Mouse (Mus musculus) spleen, adult 2 months (tissue): ENCODE data around the gene Cenpo. TPM values are rescaled to one million over a fixed set of nuclear protein-coding genes. Genes with fewer than 3 reads are reported as not detected.

Experiments used
- DNase-seq, 2 experiments: peaks; one replicate each; pipeline versions ENCODE4 v3.0.0 to v3.0.0-alpha.2; 2012 to 2021; ENCODE audit warnings: low spot score in 2 of 2, low read depth in 1 of 2
- H3K27ac ChIP-seq: fragments of 200-500 bp; 2 replicates; pipeline ENCODE4 v1.5.1; 2012; ENCODE audit warnings: low read length, inconsistent platforms; ENCODE audit not compliant: insufficient read depth
- H3K27me3 ChIP-seq: fragments of 200-500 bp; 2 replicates; pipeline ENCODE4 v1.6.1; 2012; ENCODE audit warnings: mild to moderate bottlenecking, moderate library complexity, low read length, inconsistent platforms; ENCODE audit not compliant: control insufficient read depth, insufficient read depth
- H3K36me3 ChIP-seq: fragments of 200-500 bp; 2 replicates; pipeline ENCODE4 v1.6.1; 2012; ENCODE audit warnings: mild to moderate bottlenecking, low read length, inconsistent platforms; ENCODE audit not compliant: control insufficient read depth, insufficient read depth
- H3K4me1 ChIP-seq: fragments of 200-500 bp; 2 replicates; pipeline ENCODE4 v1.6.1; 2011; ENCODE audit warnings: inconsistent platforms; ENCODE audit not compliant: control insufficient read depth, insufficient read depth, insufficient read length
- H3K4me3 ChIP-seq: fragments of 200-500 bp; 2 replicates; pipeline ENCODE4 v1.5.1; 2011; ENCODE audit warnings: mild to moderate bottlenecking, inconsistent platforms; ENCODE audit not compliant: insufficient read depth, insufficient read length; ENCODE audit errors: extremely low read depth
- CTCF ChIP-seq: fragments of 200-500 bp; IDR thresholded peaks from 2 replicates; pipeline ENCODE4 v1.5.1; 2011; ENCODE audit warnings: mild to moderate bottlenecking, inconsistent platforms; ENCODE audit not compliant: insufficient read depth, insufficient read length, insufficient replicate concordance; ENCODE audit errors: extremely low read depth
- POLR2A ChIP-seq: fragments of 200-500 bp; IDR thresholded peaks from 2 replicates; pipeline ENCODE4 v1.6.1; 2011; ENCODE audit warnings: low read depth, low read length, inconsistent platforms
- WGBS: fragments of 180-500 bp; shearing (Covaris S2); methylation state at CpG from one replicate; pipeline ENCODE4 v1.1.7; 2018; 5-methylcytosine and 5-hydroxymethylcytosine counted together
- polyA plus RNA-seq: library from polyadenylated mRNA; depleted of rRNA; stranded (reverse); fragments of >200 nt; gene quantifications from 2 replicates; pipeline ENCODE4 v1.2.3, GENCODE M21; 2012

Cenpo gene
- polyA plus RNA-seq, 1 experiment = 10.6 TPM

DNA sequence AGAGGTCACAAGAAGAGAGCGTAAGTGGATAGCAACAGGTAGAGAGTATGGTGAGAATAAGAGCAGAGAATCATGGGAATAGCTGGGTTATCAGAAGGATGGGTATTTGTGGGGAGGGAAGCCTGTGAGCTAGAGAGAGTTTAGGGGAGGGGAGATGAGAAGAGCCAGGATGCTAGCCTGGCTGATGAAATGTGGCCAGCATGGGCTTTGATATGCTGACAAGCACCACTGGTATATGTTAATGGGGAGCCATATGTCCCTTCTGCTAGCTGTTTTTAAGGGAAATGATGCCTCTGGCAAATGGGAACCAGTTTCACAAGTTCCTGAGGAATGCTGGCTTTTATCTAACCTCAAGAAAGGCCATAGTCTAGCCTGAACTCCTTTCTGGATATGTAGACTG lies 65.0 kb downstream of the Cenpo start:
- no peak for DNase-seq
- no peak overlapping the region for H3K27ac ChIP-seq
- 100% methylated on average over 1 of the region's 1 CpGs for WGBS
- no peak for TF ChIP-seq CTCF
- TF ChIP-seq POLR2A = no peak
- no peak overlapping the region for H3K4me3 ChIP-seq
- no peaks in the 10 kb centered on the region for H3K36me3 ChIP-seq
- no peaks in the 10 kb centered on the region for H3K27me3 ChIP-seq
- no peaks in the 10 kb centered on the region for H3K4me1 ChIP-seq

- no peak for TF ChIP-seq POLR2A
- no peak for TF ChIP-seq CTCF
- no peaks in the 10 kb centered on the region; the same call in 1 of the 2 replicates for H3K4me1 ChIP-seq
Measured at GRCm38 (mm10) chr12:4166970-4167369, 67.1 kb downstream of the Cenpo start.

GRCm38 (mm10) chr12:4162886-4163285 lies 71.2 kb downstream of the Cenpo start:
- Histone ChIP-seq H3K27me3 (no peaks in the 10 kb centered on the region), H3K36me3 (no peaks in the 10 kb centered on the region), H3K27ac (no peak overlapping the region), H3K4me3 (no peak overlapping the region), H3K4me1 (no peaks in the 10 kb centered on the region; the same call in 1 of the 2 replicates)
- WGBS = 62% methylated on average over 2 of the region's 2 CpGs
- no peak for DNase-seq
- no peak for TF ChIP-seq CTCF

More at GRCm38 (mm10) chr12:4166970-4167369, 67.1 kb downstream of the Cenpo start:
- Histone ChIP-seq H3K4me3 (no peak overlapping the region), H3K36me3 (no peaks in the 10 kb centered on the region), H3K27me3 (no peaks in the 10 kb centered on the region), H3K27ac (no peak overlapping the region)
- WGBS = 81% methylated on average over 3 of the region's 3 CpGs
- DNase-seq = no peak

DNA sequence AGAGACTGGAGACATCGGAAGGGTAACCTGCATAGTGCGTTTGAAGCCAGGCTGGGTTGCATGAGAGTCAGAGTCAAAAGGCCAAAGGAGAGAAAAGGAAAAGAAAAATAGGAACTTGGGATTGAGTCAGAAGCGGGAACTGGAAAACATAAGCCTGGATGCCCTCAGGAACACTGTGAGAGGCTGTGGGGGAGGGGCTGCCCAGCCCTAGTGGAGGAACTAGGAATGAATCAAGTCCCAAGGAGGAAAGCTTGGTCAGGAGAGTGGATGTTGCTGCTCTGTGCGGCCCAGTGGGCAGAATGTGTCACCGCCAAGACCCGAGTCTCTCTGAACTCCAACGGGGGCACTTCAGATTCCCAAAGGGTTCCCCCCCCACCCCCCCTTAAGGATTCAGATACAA lies 73.8 kb downstream of the Cenpo start:
- H3K36me3 ChIP-seq = no peaks in the 10 kb centered on the region
- no peak overlapping the region for H3K27ac ChIP-seq
- whole genome bisulfite sequencing = 90% methylated on average over 7 of the region's 7 CpGs
- no peaks in the 10 kb centered on the region for H3K27me3 ChIP-seq
- H3K4me3 ChIP-seq = no peak overlapping the region
- no peak for DNase-seq
- no peaks in the 10 kb centered on the region; the same call in 1 of the 2 replicates for H3K4me1 ChIP-seq
- no peak for TF ChIP-seq POLR2A
- no peak for TF ChIP-seq CTCF

DNA sequence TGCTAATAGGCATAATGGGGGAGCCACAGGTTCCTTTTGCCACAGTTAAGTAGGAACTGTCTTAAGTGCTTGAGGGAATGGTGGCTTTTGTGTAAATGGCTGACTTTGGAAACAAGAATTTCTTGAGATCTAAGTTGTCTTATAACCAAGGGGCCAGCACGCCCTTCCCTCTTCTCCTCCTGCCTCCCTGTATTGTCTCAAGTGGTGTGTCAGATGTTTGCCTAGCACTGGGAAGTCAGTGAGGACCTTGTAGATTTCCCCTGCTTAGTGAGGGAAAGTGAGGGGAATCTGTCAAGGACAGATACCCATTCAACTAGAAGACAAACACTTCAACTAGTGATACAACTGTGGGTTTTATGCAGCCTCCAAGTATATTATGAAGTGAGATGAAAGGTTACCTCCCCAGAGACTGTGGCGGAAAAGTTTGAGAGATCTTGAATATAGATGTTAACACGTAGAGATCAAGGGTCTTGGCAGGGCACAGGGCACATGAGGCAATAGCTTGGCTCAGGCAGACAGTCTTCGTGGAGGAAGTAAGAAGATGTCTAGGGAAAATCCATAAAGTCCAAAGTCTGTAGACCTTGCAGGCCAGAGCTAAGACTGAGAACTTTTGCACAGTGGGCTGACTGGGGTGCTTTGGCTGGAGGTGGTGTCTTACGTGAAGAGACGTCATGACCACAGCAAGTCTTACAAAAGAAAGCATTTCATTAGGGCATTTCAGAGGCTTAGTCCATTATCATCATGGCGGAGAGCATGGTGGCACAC lies 75.0 kb downstream of the Cenpo start:
- Histone ChIP-seq H3K27ac (no peak overlapping the region), H3K4me3 (no peak overlapping the region), H3K27me3 (no peaks in the 10 kb centered on the region), H3K36me3 (no peaks in the 10 kb centered on the region), H3K4me1 (no peaks in the 10 kb centered on the region; the same call in 1 of the 2 replicates)
- TF ChIP-seq CTCF = no peak
- TF ChIP-seq POLR2A = no peak
- no peak for DNase-seq
- WGBS = 82% methylated on average over 7 of the region's 7 CpGs

GRCm38 (mm10) chr12:4158179-4158578 lies 75.9 kb downstream of the Cenpo start:
- no peak overlapping the region for H3K27ac ChIP-seq
- no peaks in the 10 kb centered on the region; the same call in 1 of the 2 replicates for H3K4me1 ChIP-seq
- no peak for TF ChIP-seq CTCF
- no peak for TF ChIP-seq POLR2A
- WGBS = 22% methylated on average over 3 of the region's 3 CpGs
- no peak for DNase-seq
- H3K36me3 ChIP-seq = no peaks in the 10 kb centered on the region
- no peaks in the 10 kb centered on the region for H3K27me3 ChIP-seq
- no peak overlapping the region for H3K4me3 ChIP-seq

- DNase-seq = no peak
- H3K27me3 ChIP-seq = no peaks in the 10 kb centered on the region
- no peaks in the 10 kb centered on the region for H3K4me1 ChIP-seq
- no peak overlapping the region for H3K4me3 ChIP-seq
- H3K27ac ChIP-seq = no peak overlapping the region
- WGBS = 95% methylated on average over 2 of the region's 2 CpGs
- no peak for TF ChIP-seq POLR2A
- no peaks in the 10 kb centered on the region for H3K36me3 ChIP-seq
Measured at GRCm38 (mm10) chr12:4157466-4157865, 76.6 kb downstream of the Cenpo start.
